Mouse (Mus musculus) kidney, postnatal 14 days (tissue): Measurements from ENCODE around the gene Akr1c21.
"Not testable (repeated sequence)": the region's sequence is repeated elsewhere in the genome, so short reads cannot be mapped to it uniquely, and the experiment has no call there.

ENCODE experiments used
- DNase-seq: peaks from one replicate; pipeline ENCODE4 v3.0.0; 2022; ENCODE audit warnings: mixed read lengths

Akr1c21 gene

DNA sequence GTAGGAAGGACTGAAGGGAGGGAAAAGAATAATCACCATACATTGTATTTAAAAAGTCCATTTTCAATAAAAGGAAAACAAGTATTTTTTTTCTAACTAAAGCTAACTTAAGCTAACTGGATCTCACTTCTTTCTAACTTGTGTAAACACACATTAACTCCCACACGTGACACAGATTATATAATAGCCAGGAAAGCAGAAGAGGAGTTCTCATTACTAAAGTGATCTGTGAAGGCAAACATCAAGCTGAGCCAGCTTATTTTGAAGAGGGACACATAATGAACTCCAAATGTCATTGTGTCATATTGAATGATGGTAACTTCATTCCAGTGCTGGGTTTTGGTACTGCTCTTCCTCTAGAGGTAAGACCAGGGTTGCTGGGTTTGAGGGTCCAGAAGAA lies at the start of gene Akr1c21:
Akr1c21 (plus strand) TSS at position 205 of the 400 bp plus-strand sequence.
- no peak for DNase-seq

- DNase-seq: no peak
Observed at GRCm38 (mm10) chr13:4559143-4559542, 14.7 kb upstream of the Akr1c21 start.

GRCm38 (mm10) chr13:4560500-4560899 lies 13.4 kb upstream of the Akr1c21 start:
- no peak for DNase-seq

GRCm38 (mm10) chr13:4565996-4566395 lies 7.9 kb upstream of the Akr1c21 start:
- no peak for DNase-seq

DNA sequence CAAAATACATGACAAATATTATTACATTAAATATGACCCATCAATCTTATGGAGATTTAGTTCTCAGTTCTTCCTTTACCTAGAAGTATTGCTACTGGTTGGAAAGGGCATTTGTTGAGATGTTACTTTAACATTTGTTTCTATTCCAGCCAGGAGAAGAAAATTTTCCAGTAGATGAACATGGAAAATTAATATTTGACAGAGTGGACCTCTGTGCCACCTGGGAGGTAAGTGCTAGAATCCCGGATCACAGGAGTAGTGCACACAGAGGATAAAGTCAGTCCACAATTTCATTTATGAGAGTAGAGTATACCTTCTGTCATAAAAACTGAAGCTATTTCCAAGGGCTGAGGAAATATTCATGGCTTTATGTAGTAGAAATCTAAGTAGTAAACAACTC lies 3.0 kb downstream of the Akr1c21 start:
- no peak for DNase-seq

- not testable (repeated sequence) for DNase-seq
Observed at GRCm38 (mm10) chr13:4603431-4603830, 29.6 kb downstream of the Akr1c21 start.

- peak; percentile 44 for DNase-seq
Observed at GRCm38 (mm10) chr13:4606821-4607220, 32.9 kb downstream of the Akr1c21 start.

GRCm38 (mm10) chr13:4608530-4608929 lies 34.7 kb downstream of the Akr1c21 start:
- no peak for DNase-seq

GRCm38 (mm10) chr13:4608961-4609409 lies 35.1 kb downstream of the Akr1c21 start, which contains the start of gene Akr1e1:
Gene Akr1e1, minus strand, starts transcription at chr13:4609174.
- DNase-seq: peak; percentile 94

GRCm38 (mm10) chr13:4610902-4611301 lies 37.0 kb downstream of the Akr1c21 start:
- peak; percentile 20 for DNase-seq
